Mouse (Mus musculus): Measurements from ENCODE around the gene Mrpl24. TPM values are rescaled to one million over a fixed set of nuclear protein-coding genes. Genes with fewer than 3 reads are reported as not detected.

Gene Mrpl24
- total and polyA plus RNA-seq, 2 experiments: 35.3 to 96.6 TPM

- WGBS: 96% methylated on average over 5 of the region's 5 CpGs
- no peak overlapping the region for H3K27ac ChIP-seq (replicated peaks; ENCODE audit: insufficient read depth, low read depth, low read length)
- no peak overlapping the region for H3K9ac ChIP-seq (ENCODE audit: low read depth, low read length)
- H3K79me2 ChIP-seq (ENCODE audit: control insufficient read depth, insufficient read depth, low read length): peaks cover 28% of the 10 kb centered on the region
- peaks cover 17% of the 10 kb centered on the region for H3K4me1 ChIP-seq (ENCODE audit: control insufficient read depth, insufficient read depth, low read length)
- H3K4me3 ChIP-seq (ENCODE audit: insufficient read depth, low read depth, low read length): no peak overlapping the region
- no peaks in the 10 kb centered on the region for H3K27me3 ChIP-seq (ENCODE audit: control insufficient read depth, insufficient read depth, low read length)
- no peak for DNase-seq (ENCODE audit: extremely low read depth, low read depth, low spot score)
- TF ChIP-seq CTCF (IDR thresholded peaks at IDR 0.05; ENCODE audit: low read depth, low read length) (no peak), POLR2A (IDR thresholded peaks at IDR 0.05; ENCODE audit: extremely low read depth, insufficient read depth, low read length) (no peak)
- peaks cover 29% of the 10 kb centered on the region for H3K36me3 ChIP-seq (ENCODE audit: control insufficient read depth, insufficient read depth, low read length)
These were observed 8.1 kb downstream of the Mrpl24 start for GRCm38 (mm10) chr3:87927452-87927851.

- Histone ChIP-seq H3K79me2 (ENCODE audit: control insufficient read depth, insufficient read depth, low read length) (peaks cover 28% of the 10 kb centered on the region), H3K4me1 (ENCODE audit: control insufficient read depth, insufficient read depth, low read length) (peaks cover 24% of the 10 kb centered on the region), H3K4me3 (ENCODE audit: insufficient read depth, low read depth, low read length) (peak overlapping the region; percentile 76), H3K36me3 (ENCODE audit: control insufficient read depth, insufficient read depth, low read length) (peaks cover 12% of the 10 kb centered on the region), H3K27me3 (ENCODE audit: control insufficient read depth, insufficient read depth, low read length) (no peaks in the 10 kb centered on the region), H3K9ac (ENCODE audit: low read depth, low read length) (peak overlapping the region; percentile 82), H3K27ac (replicated peaks; ENCODE audit: insufficient read depth, low read depth, low read length) (peak overlapping the region; percentile 40)
- DNase-seq (ENCODE audit: extremely low read depth, low read depth, low spot score): no peak
- WGBS: 2% methylated on average over 26 of the region's 26 CpGs
- no peak for TF ChIP-seq POLR2A (IDR thresholded peaks at IDR 0.05; ENCODE audit: extremely low read depth, insufficient read depth, low read length)
- no peak for TF ChIP-seq CTCF (IDR thresholded peaks at IDR 0.05; ENCODE audit: low read depth, low read length)
These were observed 10.2 kb downstream of the Mrpl24 start for GRCm38 (mm10) chr3:87929341-87930077.

DNA sequence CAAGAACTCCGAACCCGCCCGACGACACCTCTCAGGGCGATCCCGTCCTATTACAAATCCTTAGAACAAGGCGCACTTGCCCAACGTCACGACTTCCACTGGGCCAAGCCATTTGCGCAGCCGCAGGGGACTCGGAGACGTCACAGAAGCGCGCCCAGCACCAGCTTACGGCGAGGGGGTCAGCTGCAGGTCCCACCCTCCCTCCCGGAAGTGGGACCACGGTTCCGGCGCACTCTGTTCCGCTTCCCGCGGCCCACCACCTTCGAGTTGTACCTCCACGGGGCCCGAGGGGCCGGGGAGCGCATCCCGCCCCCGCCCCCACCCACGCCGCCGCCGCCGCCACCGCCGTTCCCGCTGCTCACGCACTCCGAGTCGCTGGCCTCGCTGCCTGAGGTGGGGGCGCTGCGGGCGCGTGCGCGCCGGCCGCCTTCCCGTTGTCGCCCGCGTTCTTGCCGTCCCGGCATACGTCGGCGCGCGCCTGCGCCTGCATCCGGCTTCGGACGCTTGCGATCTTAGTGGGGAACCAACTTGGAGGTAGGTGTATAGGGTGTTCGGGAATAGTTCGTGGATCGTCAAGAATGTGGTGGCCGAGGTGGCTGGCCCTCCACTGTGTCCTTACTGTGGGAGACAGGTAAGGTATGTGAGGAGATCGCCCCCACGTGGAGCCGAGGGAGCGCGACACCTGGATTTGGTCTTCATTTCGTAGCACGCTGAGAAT, 10.9 kb downstream of the Mrpl24 start, which contains the start of the genes Isg20l2 and Rrnad1:
TSS of gene Isg20l2 (plus strand) at position 237 of the 718 bp plus-strand sequence.
TSS of gene Rrnad1 (minus strand) at position 640 of the 718 bp plus-strand sequence.
- peak; percentile 89 for TF ChIP-seq CTCF (IDR thresholded peaks at IDR 0.05; ENCODE audit: low read depth, low read length)
- TF ChIP-seq POLR2A (IDR thresholded peaks at IDR 0.05; ENCODE audit: extremely low read depth, insufficient read depth, low read length): no peak; the same call in 1 of the 2 replicates
- Histone ChIP-seq H3K27me3 (ENCODE audit: control insufficient read depth, insufficient read depth, low read length) (no peaks in the 10 kb centered on the region), H3K27ac (replicated peaks; ENCODE audit: insufficient read depth, low read depth, low read length) (peak within 1 kb of the TSS; percentile 65), H3K4me3 (ENCODE audit: insufficient read depth, low read depth, low read length) (peak within 1 kb of the TSS; percentile 76), H3K36me3 (ENCODE audit: control insufficient read depth, insufficient read depth, low read length) (peaks cover 9% of the 10 kb centered on the region; the same call in 1 of the 2 replicates), H3K9ac (ENCODE audit: low read depth, low read length) (peak within 1 kb of the TSS; percentile 82), H3K79me2 (ENCODE audit: control insufficient read depth, insufficient read depth, low read length) (peaks cover 32% of the 10 kb centered on the region), H3K4me1 (ENCODE audit: control insufficient read depth, insufficient read depth, low read length) (peaks cover 28% of the 10 kb centered on the region)
- peak; percentile 93 for DNase-seq (ENCODE audit: extremely low read depth, low read depth, low spot score)
- under 1% methylated on average over 78 of the region's 78 CpGs for WGBS

DNA sequence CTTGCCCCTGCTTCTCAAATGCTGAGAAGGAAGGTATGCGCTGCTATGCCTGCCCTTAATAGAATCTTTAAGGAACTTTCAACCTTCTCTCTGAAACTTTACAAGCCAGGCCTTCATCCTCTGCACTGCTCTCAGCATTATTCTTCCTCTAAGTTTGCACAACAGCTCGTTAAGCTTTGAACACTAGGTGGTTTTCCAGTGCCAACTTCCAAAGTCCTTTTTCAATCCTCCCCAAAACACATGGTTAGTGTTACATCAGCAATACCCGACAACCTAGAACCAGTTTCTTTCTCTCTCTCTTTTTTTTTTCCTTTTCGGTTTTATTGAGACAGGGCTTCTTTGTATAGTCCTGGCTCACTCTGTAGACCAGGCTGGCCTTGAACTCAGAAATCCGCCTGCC, 14.7 kb downstream of the Mrpl24 start:
- Histone ChIP-seq H3K79me2 (ENCODE audit: control insufficient read depth, insufficient read depth, low read length) (peaks cover 30% of the 10 kb centered on the region), H3K4me1 (ENCODE audit: control insufficient read depth, insufficient read depth, low read length) (peaks cover 29% of the 10 kb centered on the region), H3K4me3 (ENCODE audit: insufficient read depth, low read depth, low read length) (peak overlapping the region; percentile 30), H3K36me3 (ENCODE audit: control insufficient read depth, insufficient read depth, low read length) (peaks cover 22% of the 10 kb centered on the region), H3K9ac (ENCODE audit: low read depth, low read length) (peak overlapping the region; percentile 50), H3K27me3 (ENCODE audit: control insufficient read depth, insufficient read depth, low read length) (no peaks in the 10 kb centered on the region), H3K27ac (replicated peaks; ENCODE audit: insufficient read depth, low read depth, low read length) (peak overlapping the region; percentile 90)
- peak; percentile 95 for DNase-seq (ENCODE audit: extremely low read depth, low read depth, low spot score)
- no peak for TF ChIP-seq CTCF (IDR thresholded peaks at IDR 0.05; ENCODE audit: low read depth, low read length)
- TF ChIP-seq POLR2A (IDR thresholded peaks at IDR 0.05; ENCODE audit: extremely low read depth, insufficient read depth, low read length): no peak
- WGBS: 22% methylated on average over 5 of the region's 5 CpGs

DNA sequence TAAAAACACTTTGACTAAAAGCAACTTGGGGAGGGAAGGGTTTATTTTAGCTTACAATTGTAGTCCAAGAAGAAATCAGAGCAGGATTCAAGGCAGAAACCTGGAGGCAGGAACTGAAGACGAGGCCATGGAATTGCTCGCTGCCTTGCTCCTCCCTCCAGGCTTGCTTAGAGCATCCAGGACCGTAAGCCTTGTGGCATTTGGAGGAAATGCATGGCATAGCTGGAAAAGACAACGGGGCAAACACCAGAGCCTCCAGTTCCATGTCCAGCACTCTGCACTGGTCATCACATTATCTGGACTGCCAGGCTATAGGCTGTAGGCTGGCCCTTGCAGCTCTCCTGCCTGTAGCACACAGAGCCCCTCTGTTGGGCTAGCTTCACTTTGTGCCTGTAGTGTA, 15.2 kb downstream of the Mrpl24 start:
- H3K4me1 ChIP-seq (ENCODE audit: control insufficient read depth, insufficient read depth, low read length): peaks cover 25% of the 10 kb centered on the region
- no peak overlapping the region for H3K9ac ChIP-seq (ENCODE audit: low read depth, low read length)
- 42% methylated on average over 4 of the region's 4 CpGs for WGBS
- peaks cover 26% of the 10 kb centered on the region for H3K79me2 ChIP-seq (ENCODE audit: control insufficient read depth, insufficient read depth, low read length)
- H3K27me3 ChIP-seq (ENCODE audit: control insufficient read depth, insufficient read depth, low read length): no peaks in the 10 kb centered on the region
- no peak overlapping the region for H3K4me3 ChIP-seq (ENCODE audit: insufficient read depth, low read depth, low read length)
- H3K27ac ChIP-seq (replicated peaks; ENCODE audit: insufficient read depth, low read depth, low read length): peak overlapping the region; percentile 90
- DNase-seq (ENCODE audit: extremely low read depth, low read depth, low spot score): no peak
- H3K36me3 ChIP-seq (ENCODE audit: control insufficient read depth, insufficient read depth, low read length): peaks cover 26% of the 10 kb centered on the region
- TF ChIP-seq CTCF (IDR thresholded peaks at IDR 0.05; ENCODE audit: low read depth, low read length) (peak; percentile 12; the same call in 1 of the 2 replicates), POLR2A (IDR thresholded peaks at IDR 0.05; ENCODE audit: extremely low read depth, insufficient read depth, low read length) (no peak)
